Mouse (Mus musculus) neural tube, embryonic 12.5 days (tissue): Measurements from ENCODE around the gene Tmem258. TPM values are rescaled to one million over a fixed set of nuclear protein-coding genes. Genes with fewer than 3 reads are reported as not detected.

ENCODE experiments used
- ATAC-seq: fragments of 200-750 bp; cut with Nextera tagmentation; 2 replicates; pipeline ENCODE4 v1.8.0; 2017; ENCODE audit warnings: low read depth, mild to moderate bottlenecking, moderate TSS enrichment, moderate library complexity; ENCODE audit not compliant: low FRiP score
- H3K27ac ChIP-seq: fragments of 300-500 bp; sonication (generic); 2 replicates; pipeline ENCODE4 v1.5.1; 2016
- H3K27me3 ChIP-seq: fragments of 300-500 bp; sonication (generic); replicated peaks from 2 replicates; pipeline ENCODE4 v1.6.1; 2016; ENCODE audit warnings: mild to moderate bottlenecking
- H3K36me3 ChIP-seq: fragments of 300-500 bp; sonication (generic); 2 replicates; pipeline ENCODE4 v1.6.1; 2016; ENCODE audit warnings: mild to moderate bottlenecking
- H3K4me1 ChIP-seq: fragments of 300-500 bp; sonication (generic); 2 replicates; pipeline ENCODE4 v1.6.1; 2016
- H3K4me2 ChIP-seq: fragments of 300-500 bp; sonication (generic); replicated peaks from 2 replicates; pipeline ENCODE4 v1.6.1; 2016; ENCODE audit warnings: mild to moderate bottlenecking
- H3K4me3 ChIP-seq: fragments of 300-500 bp; sonication (generic); 2 replicates; pipeline ENCODE4 v1.5.1; 2016
- H3K9ac ChIP-seq: fragments of 300-500 bp; sonication (generic); 2 replicates; pipeline ENCODE4 v1.6.1; 2016; ENCODE audit warnings: mild to moderate bottlenecking
- H3K9me3 ChIP-seq: fragments of 300-500 bp; sonication (generic); 2 replicates; pipeline ENCODE4 v1.6.1; 2016; ENCODE audit warnings: mild to moderate bottlenecking
- WGBS: fragments of 180-500 bp; shearing (Covaris S2); methylation state at CpG from one replicate; pipeline ENCODE4 v1.1.7; 2016; 5-methylcytosine and 5-hydroxymethylcytosine counted together
- polyA plus RNA-seq: library from polyadenylated mRNA; unstranded; fragments of >200 nt; fragmentation: Nextera tagmentation; extraction: Ambion mirVana; gene quantifications from 2 replicates; pipeline ENCODE4 v1.2.1, GENCODE M21; 2016

Gene Tmem258
- polyA plus RNA-seq, 1 experiment from 2014 or later: 342 TPM

DNA sequence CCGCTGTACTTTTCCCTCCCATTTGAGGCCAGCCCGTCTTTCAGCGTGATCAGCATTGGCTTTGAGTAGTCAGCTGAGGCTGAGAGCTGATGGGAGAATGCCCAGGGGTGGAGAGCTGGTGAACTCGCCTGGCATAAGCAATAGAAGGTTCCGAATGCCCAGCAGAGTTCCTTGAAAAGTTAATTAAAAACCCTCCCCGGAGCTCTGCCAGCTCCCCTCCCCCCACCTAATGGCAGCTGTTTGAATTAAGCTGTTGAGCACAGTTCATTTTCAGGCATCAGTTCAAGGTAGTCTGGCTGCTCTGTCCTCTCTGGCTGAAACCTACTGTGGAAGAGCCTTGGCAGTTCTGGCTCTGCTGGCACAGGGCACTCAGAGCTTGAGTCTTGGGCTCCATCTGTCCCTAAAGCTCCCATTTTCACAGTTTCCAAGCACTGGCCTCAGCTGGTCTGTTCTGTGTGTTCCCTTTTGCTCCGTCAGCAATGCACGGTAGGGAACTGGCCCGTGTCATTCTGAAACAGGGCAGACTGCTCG lies 15.5 kb upstream of the Tmem258 start:
- Histone ChIP-seq H3K4me2 (no peak overlapping the region), H3K4me3 (no peak overlapping the region), H3K27me3 (no peaks in the 10 kb centered on the region), H3K9me3 (no peaks in the 10 kb centered on the region), H3K4me1 (peaks cover 22% of the 10 kb centered on the region), H3K9ac (no peak overlapping the region), H3K36me3 (peaks cover 86% of the 10 kb centered on the region), H3K27ac (no peak overlapping the region)
- WGBS: 80% methylated on average over 10 of the region's 10 CpGs
- no peak for ATAC-seq

DNA sequence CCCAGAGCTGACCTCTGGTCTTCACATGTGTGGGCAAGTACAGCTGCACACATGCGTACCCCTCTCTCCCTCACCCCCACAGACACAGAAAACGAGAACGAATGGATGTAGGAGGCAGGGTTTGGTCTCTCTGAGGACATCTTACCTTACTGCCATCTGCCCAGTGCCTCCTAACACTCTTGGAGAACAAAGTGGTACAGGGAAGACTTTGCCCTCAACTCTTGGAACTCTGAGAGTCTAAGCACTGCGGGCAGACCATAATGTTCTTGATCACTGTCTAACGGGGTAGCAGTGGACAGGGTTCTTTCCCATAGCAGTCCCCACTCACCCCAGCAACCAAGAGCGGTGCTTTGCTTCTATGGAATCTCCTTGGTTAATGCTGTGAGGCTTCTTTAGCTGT lies 14.8 kb upstream of the Tmem258 start:
- Histone ChIP-seq H3K9ac (no peak overlapping the region), H3K4me2 (no peak overlapping the region), H3K9me3 (no peaks in the 10 kb centered on the region), H3K27ac (no peak overlapping the region), H3K36me3 (peaks cover 92% of the 10 kb centered on the region), H3K27me3 (no peaks in the 10 kb centered on the region), H3K4me3 (no peak overlapping the region), H3K4me1 (peaks cover 22% of the 10 kb centered on the region)
- WGBS: 97% methylated on average over 6 of the region's 6 CpGs
- ATAC-seq: no peak

DNA sequence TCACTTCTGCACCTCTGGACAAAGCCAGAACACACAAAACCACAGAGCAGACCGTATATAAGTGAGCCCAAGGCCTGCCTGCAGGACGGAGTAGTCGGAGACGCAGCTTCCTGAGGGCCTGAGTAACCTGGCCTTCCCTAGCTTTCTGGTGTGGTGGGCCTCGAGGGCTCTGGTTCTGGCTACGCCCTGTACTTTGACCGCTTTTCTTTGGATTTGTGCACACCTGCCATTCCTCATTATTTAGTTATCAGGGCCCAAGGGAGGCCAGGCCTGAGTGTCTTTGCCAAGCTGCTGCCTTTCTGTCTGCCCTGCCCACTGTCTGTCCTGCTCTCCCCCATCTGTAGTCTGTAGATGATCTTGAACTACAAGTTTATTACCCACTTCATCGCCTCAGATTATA lies 13.9 kb upstream of the Tmem258 start:
- Histone ChIP-seq H3K4me3 (no peak overlapping the region), H3K36me3 (peaks cover 100% of the 10 kb centered on the region), H3K4me2 (no peak overlapping the region), H3K9ac (no peak overlapping the region), H3K27ac (no peak overlapping the region), H3K27me3 (no peaks in the 10 kb centered on the region), H3K4me1 (peaks cover 13% of the 10 kb centered on the region; the same call in 1 of the 2 replicates), H3K9me3 (no peaks in the 10 kb centered on the region)
- no peak for ATAC-seq
- 94% methylated on average over 8 of the region's 8 CpGs for WGBS

DNA sequence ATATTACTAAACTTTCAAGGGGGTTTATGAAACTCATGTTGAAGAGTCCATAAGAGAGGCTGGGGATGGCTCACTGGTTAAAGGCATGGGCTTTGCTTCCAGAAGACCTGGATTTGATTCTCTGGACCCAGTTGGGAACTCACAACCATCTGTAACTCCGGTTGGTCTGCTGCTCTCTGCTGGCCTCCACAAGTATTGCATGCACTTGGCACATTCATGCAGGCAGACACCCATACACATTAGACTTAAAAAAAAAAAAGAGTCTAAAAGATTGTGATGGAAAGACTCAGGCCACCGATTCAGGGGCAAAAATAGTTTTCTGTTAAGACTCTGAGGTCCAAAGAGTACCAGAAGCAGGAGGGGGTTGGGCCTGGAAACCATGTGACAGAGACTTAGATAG lies 13.0 kb upstream of the Tmem258 start:
- H3K27ac ChIP-seq: no peak overlapping the region
- no peaks in the 10 kb centered on the region for H3K9me3 ChIP-seq
- no peaks in the 10 kb centered on the region for H3K27me3 ChIP-seq
- H3K4me3 ChIP-seq: no peak overlapping the region
- no peak for ATAC-seq
- no peak overlapping the region for H3K4me2 ChIP-seq
- peaks cover 4% of the 10 kb centered on the region; the same call in 1 of the 2 replicates for H3K4me1 ChIP-seq
- peaks cover 100% of the 10 kb centered on the region for H3K36me3 ChIP-seq
- H3K9ac ChIP-seq: no peak overlapping the region
- 50% methylated on average over 2 of the region's 2 CpGs for WGBS

DNA sequence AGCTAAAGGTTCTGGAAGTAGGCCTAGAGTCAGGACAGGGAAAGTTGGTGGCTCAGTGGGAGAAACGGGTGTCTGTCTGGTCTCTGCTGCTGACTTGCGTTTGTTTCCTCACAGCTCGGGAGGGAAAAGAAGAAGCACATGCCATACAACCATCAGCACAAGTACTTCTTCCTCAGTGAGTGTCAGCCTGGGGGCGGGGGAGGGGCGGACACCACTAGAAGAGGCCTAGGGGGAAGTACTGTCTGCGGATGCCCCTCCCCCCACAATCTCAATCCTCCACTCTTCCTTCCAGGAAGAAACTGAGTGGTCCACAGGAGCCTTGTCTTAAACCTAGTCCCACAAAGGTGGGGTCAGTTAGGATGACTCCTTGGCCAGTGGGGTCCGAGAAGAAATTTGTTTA lies 12.5 kb upstream of the Tmem258 start:
- WGBS: 75% methylated on average over 7 of the region's 7 CpGs
- H3K4me2 ChIP-seq: no peak overlapping the region
- H3K9me3 ChIP-seq: no peaks in the 10 kb centered on the region
- ATAC-seq: no peak
- H3K27me3 ChIP-seq: no peaks in the 10 kb centered on the region
- H3K4me3 ChIP-seq: no peak overlapping the region
- peaks cover 100% of the 10 kb centered on the region for H3K36me3 ChIP-seq
- H3K27ac ChIP-seq: no peak overlapping the region
- H3K9ac ChIP-seq: no peak overlapping the region
- H3K4me1 ChIP-seq: no peaks in the 10 kb centered on the region

DNA sequence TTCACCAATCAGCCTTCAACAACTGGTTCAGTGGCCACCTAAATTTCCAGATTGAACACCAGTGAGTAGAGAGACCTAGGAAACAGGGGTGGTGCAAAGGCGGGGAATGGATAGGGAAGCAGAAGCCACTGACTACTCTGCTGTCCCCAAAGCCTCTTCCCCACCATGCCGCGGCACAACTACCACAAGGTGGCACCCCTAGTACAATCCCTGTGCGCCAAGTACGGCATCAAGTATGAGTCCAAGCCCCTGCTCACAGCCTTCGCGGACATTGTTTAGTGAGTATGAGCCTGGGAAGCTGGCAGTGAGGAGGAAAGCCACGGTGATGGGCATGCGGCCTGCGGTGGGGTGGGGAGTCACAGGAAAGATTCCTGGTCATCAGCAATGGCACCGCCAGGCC lies 9.5 kb upstream of the Tmem258 start:
- ATAC-seq: no peak
- Histone ChIP-seq H3K4me2 (no peak overlapping the region), H3K4me3 (no peak overlapping the region), H3K9ac (no peak overlapping the region), H3K27me3 (no peaks in the 10 kb centered on the region), H3K9me3 (no peaks in the 10 kb centered on the region), H3K4me1 (no peaks in the 10 kb centered on the region), H3K27ac (no peak overlapping the region), H3K36me3 (peaks cover 79% of the 10 kb centered on the region)
- WGBS: 88% methylated on average over 11 of the region's 11 CpGs

DNA sequence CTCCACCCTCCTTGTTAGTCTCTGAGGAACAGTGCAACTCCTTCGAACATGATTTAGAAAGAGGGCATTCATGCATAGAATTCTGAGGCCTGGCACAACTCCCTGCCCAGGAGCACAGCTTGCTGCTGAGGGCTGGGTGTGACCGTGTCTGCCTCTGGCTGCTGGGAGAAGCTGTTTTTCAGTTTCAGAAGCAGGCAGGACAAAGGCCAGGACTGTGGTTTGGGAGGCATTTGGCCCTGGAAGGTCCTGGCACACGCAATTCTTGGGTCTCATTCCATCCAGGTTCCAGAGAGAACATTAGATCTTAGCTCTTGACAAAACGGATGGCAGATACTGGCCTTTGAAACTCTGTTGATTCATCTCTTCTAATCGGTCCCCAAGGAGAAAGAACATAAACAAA lies 8.6 kb upstream of the Tmem258 start:
- ATAC-seq: no peak
- WGBS: 82% methylated on average over 5 of the region's 5 CpGs
- Histone ChIP-seq H3K27me3 (no peaks in the 10 kb centered on the region), H3K9me3 (no peaks in the 10 kb centered on the region), H3K4me1 (no peaks in the 10 kb centered on the region), H3K9ac (no peak overlapping the region), H3K36me3 (peaks cover 79% of the 10 kb centered on the region), H3K4me2 (no peak overlapping the region), H3K27ac (no peak overlapping the region), H3K4me3 (no peak overlapping the region)

DNA sequence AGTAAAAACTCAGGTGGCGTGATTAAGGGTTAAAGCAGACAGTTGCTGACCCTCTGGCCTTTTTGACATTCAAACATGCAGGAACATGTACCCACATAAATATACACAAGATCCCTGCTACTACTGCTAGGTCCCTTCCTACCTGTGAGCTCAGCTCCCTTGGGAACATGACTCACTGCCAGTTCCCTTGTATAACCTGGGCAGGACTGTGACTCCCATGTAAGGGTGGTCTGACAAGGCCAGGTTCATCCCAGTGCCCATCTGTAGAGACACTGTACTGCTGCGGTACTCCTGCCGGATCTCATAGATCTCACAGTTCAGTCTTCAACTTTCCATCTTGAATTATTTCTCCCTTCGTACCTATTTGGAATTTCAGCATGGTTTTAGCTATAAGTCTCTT lies 6.7 kb upstream of the Tmem258 start:
- ATAC-seq: no peak
- Histone ChIP-seq H3K4me1 (no peaks in the 10 kb centered on the region), H3K36me3 (peaks cover 69% of the 10 kb centered on the region), H3K27ac (no peak overlapping the region), H3K4me3 (no peak overlapping the region), H3K9me3 (no peaks in the 10 kb centered on the region), H3K9ac (no peak overlapping the region), H3K27me3 (no peaks in the 10 kb centered on the region), H3K4me2 (no peak overlapping the region)
- 93% methylated on average over 4 of the region's 4 CpGs for WGBS

DNA sequence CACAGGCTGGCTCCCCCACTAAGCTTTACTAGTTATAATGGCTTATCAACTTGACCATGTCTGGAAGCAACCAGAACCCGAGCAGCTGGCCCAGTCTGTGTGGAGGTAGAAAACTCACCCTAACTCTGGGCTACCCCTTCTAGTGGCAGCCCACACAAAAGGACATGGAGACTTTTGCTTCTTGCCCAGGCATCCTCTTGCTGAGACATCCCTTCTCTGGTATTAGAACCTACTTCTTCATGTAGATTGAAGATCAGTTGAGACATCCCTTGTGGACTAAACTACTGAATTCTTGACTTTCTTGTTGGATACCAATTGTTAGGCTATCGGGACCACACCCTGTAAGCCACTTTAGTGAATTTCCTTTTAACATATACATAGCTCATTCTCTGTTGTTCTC lies 5.5 kb upstream of the Tmem258 start:
- no peaks in the 10 kb centered on the region for H3K27me3 ChIP-seq
- H3K4me3 ChIP-seq: no peak overlapping the region
- peaks cover 8% of the 10 kb centered on the region for H3K4me1 ChIP-seq
- no peak overlapping the region for H3K27ac ChIP-seq
- no peaks in the 10 kb centered on the region for H3K9me3 ChIP-seq
- peaks cover 57% of the 10 kb centered on the region for H3K36me3 ChIP-seq
- no peak for ATAC-seq
- no peak overlapping the region for H3K4me2 ChIP-seq
- WGBS: 85% methylated on average over 2 of the region's 2 CpGs
- H3K9ac ChIP-seq: no peak overlapping the region

DNA sequence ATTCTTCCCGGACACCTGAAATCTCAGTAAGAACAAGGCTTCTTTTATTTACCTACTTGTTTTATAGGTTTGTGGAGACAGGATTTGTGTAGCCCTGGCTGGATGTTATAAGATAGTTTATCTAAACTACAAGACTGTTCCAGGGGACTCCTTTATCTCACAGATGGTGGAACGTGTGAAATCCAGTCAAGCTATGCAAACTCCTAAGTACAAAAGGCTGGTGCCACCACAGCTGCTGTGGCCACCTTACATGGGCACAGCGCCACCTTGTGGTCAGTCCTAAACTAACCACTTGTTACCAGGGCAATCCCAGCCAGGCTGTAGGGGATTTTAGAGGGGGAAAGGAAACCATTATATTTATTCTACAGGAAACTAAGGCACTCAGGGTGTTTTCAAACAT lies 5.1 kb upstream of the Tmem258 start:
- no peak overlapping the region for H3K4me3 ChIP-seq
- peaks cover 9% of the 10 kb centered on the region for H3K4me1 ChIP-seq
- H3K9me3 ChIP-seq: no peaks in the 10 kb centered on the region
- H3K4me2 ChIP-seq: no peak overlapping the region
- peak; percentile 49; the same call in 1 of the 2 replicates for ATAC-seq
- H3K27ac ChIP-seq: no peak overlapping the region
- H3K9ac ChIP-seq: no peak overlapping the region
- H3K36me3 ChIP-seq: peaks cover 53% of the 10 kb centered on the region
- no peaks in the 10 kb centered on the region for H3K27me3 ChIP-seq
- WGBS: 34% methylated on average over 3 of the region's 3 CpGs

DNA sequence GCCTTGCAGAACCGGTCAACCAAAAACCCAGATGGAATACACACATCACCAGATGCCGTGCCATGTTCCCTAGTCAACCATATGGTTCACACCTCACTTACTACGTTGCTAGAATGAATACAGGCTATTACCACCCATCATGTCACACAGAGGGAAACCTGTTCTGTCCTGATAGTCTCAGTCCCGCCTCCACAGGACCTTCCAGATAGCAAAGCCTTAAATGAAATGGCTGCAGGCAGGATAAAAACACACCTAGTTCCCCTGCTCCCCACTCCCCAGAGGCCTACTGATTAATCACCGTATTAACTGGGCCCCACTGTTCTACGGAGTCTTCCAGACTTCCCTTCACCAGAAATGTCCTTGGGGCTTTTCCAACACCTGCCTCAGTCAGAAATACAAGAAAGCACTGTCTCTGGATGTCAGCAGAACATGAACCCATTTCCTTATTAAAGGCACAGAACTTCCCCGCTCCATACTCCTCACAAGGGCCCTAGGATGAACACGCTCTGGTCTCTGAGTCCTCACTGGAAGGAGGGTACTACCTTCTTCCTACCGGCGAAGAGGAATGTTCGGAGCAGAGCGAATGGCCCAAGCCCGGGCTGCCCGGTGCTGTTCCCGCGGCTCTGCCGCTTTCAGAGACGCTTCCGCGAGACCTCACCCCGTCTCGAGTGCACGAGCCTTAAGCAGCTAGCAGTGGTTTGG lies 517 bp upstream of the Tmem258 start:
- Histone ChIP-seq H3K9me3 (no peaks in the 10 kb centered on the region), H3K27ac (no peak overlapping the region), H3K4me2 (peak overlapping the region; percentile 85), H3K9ac (peak overlapping the region; percentile 74), H3K4me3 (peak overlapping the region; percentile 67), H3K4me1 (peaks cover 16% of the 10 kb centered on the region), H3K27me3 (no peaks in the 10 kb centered on the region), H3K36me3 (peaks cover 40% of the 10 kb centered on the region)
- 3% methylated on average over 23 of the region's 23 CpGs for WGBS
- ATAC-seq: peak; percentile 49

DNA sequence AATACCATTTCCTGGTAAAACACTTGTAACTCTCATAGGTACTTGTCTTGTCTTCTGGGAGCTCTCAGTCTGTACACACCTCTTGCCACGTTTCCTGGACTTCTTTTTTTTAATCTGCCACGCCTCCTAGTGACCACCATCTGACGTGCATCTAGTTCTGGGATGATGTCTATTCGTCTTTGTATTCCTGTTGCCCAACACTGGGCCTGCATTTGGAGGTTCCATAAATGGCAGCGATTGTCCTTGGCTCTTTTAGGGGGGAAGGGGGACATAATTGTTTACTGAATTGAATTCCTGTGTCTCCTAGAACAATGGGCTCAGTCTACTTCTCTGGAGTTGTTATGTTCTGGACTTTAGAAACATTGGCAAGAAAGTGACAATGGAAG lies 795 bp downstream of the Tmem258 start:
- 2% methylated on average over 5 of the region's 5 CpGs for WGBS
- Histone ChIP-seq H3K9me3 (no peaks in the 10 kb centered on the region), H3K4me1 (peaks cover 16% of the 10 kb centered on the region), H3K27me3 (no peaks in the 10 kb centered on the region), H3K4me2 (peak overlapping the region; percentile 85), H3K36me3 (peaks cover 48% of the 10 kb centered on the region), H3K4me3 (peak overlapping the region; percentile 67), H3K9ac (peak overlapping the region; percentile 74), H3K27ac (no peak overlapping the region)
- ATAC-seq: peak; percentile 29; the same call in 1 of the 2 replicates

DNA sequence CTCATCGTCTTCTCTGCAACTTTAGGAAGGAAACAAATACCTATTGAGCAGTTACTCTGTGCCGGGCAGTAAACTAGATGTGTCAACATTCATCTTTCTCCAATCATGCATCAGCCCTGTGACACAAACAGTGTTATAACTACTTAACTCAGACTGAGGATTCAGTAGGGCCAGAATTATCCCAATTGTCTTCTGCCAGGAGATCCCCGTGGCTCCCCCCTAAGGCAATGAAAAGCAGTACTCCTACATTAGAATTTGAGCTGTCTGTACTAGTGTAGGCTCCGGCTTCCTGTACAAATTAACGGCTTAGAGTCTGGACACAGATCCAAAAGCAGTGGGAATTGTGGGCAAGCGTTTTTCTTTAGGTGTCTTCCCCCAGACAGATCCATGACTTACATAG lies 1.2 kb downstream of the Tmem258 start:
- H3K9me3 ChIP-seq: no peaks in the 10 kb centered on the region
- peaks cover 16% of the 10 kb centered on the region for H3K4me1 ChIP-seq
- peak overlapping the region; percentile 85 for H3K4me2 ChIP-seq
- 72% methylated on average over 6 of the region's 6 CpGs for WGBS
- H3K27ac ChIP-seq: no peak overlapping the region
- peaks cover 48% of the 10 kb centered on the region for H3K36me3 ChIP-seq
- no peak overlapping the region for H3K9ac ChIP-seq
- H3K4me3 ChIP-seq: no peak overlapping the region
- no peaks in the 10 kb centered on the region for H3K27me3 ChIP-seq
- ATAC-seq: no peak
